Mouse (Mus musculus): ENCODE measurements around the gene St3gal4.

- TF ChIP-seq CTCF (conservative IDR thresholded peaks at IDR 0.05 in 1 of 2, IDR thresholded peaks at IDR 0.05 in 1 of 2; ENCODE audit: low read depth in 2 of 2, low read length in 2 of 2) (no peak), ZKSCAN1 (IDR thresholded peaks at IDR 0.05; ENCODE audit: borderline replicate concordance, low read depth, low read length) (no peak), POLR2A (IDR thresholded peaks at IDR 0.05; ENCODE audit: low read depth, low read length) (no peak), MAX (IDR thresholded peaks at IDR 0.05; ENCODE audit: low read length) (no peak), CHD2 (IDR thresholded peaks at IDR 0.05; ENCODE audit: low read length) (no peak), POLR2AphosphoS2 (IDR thresholded peaks at IDR 0.05; ENCODE audit: low read depth, low read length) (no peak), USF1 (IDR thresholded peaks at IDR 0.05; ENCODE audit: low read depth, low read length) (no peak), ZC3H11A (IDR thresholded peaks at IDR 0.05; ENCODE audit: low read depth, low read length) (no peak), SIN3A (IDR thresholded peaks at IDR 0.05; ENCODE audit: low read length) (no peak), E2F4 (IDR thresholded peaks at IDR 0.05; ENCODE audit: insufficient replicate concordance, low read depth, low read length) (no peak), UBTF (IDR thresholded peaks at IDR 0.05; ENCODE audit: low read depth, low read length) (no peak), ETS1 (conservative IDR thresholded peaks at IDR 0.05; ENCODE audit: low read depth, low read length) (no peak)
These were observed 57.6 kb downstream of the St3gal4 start for GRCm38 (mm10) chr9:35061446-35061845.
